Mouse (Mus musculus) left cerebral cortex, postnatal 25 days (tissue): ENCODE measurements around the gene Gm45234. TPM values are rescaled to one million over a fixed set of nuclear protein-coding genes. Genes with fewer than 3 reads are reported as not detected.

Experiments
- DNase-seq, 2 experiments: peaks; one replicate each; pipeline ENCODE4 v3.0.0; 2022; ENCODE audit warnings: low spot score in 2 of 2, mixed read lengths in 1 of 2
- intact Hi-C: fragments of 180-260 bp; cut with DNase I; formaldehyde crosslinking; loops from one replicate; pipeline ENCODE4 v1.15.1; 2025
- total RNA-seq, 2 experiments: library from RNA; stranded (reverse); gene quantifications; 2 replicates each; pipeline ENCODE4 v1.2.3; 2021

The Gm45234 gene
- total RNA-seq, 2 experiments from 2014 or later = not detected

DNA sequence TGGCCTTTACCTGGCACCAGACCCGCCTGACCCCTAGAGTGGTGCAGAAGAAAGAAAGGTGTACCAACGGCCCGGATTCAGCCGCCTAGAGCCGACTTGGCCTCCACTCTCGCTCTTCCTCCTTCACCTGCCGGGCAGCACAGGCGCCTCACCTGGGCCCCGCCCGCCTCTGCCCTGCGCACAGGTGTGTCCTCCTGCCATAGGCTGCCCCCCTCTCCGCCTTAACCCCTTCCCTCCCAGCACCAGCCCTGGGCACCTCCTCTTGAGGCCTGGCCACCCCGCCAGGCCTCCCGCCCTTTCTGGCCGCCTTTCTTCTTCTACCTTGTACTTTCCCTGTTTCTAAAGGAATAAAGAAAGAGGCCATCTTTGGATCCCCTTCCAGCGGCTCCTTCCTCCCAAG, 37.1 kb downstream of the Gm45234 start:
- intact Hi-C loops = no loop called here
- no peak for DNase-seq

DNA sequence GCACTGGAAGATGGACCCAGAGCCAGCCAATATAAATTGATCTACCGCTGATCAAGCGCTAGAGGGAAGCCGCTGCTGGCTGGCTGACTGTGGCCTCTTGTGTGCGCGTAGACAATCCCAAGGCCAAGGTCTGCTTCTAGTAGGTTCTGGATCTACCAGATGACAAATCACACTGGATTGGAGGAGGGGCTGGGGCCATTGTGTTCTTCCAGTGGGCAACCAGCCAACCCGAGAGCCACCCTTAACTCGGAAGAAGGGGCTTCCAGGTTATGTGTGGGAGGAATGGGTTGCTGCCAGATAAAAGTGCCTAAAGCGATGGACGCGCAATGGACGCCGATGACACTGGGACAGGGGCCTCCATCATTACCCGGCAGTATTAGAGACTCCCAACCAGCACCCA, 37.9 kb downstream of the Gm45234 start:
- intact Hi-C loops = no loop called here
- DNase-seq = no peak

DNA sequence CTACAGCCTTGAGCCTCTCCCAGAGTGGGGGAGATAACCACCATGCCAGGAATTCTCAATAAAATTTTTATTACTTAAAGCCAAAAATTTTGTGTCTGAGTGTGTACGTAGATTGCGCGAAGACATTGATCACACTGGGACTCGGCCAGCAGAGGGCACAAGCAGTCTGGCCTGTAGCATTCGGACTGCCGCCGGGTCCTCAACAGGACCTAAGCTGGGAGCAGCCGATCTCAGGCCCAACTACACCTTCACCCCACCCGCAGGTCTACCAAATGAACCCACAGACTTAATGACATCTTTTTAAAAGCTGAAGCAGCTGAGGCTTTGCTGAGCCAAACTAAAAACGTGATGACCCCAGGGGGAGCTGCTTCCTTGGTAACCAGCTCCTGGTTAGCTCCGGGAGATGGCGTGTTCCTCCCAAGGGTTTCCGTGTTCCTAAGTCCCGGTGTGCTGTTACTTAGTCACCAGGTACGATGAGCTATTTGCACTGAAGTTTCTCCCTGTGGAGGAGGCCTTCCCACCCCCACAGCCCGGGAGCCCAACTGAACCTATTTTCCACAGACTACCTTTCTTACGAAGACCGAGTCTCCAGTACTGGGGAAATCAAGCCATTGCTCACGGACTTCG, 38.8 kb downstream of the Gm45234 start:
- DNase-seq = no peak
- intact Hi-C loops = no loop called here

DNA sequence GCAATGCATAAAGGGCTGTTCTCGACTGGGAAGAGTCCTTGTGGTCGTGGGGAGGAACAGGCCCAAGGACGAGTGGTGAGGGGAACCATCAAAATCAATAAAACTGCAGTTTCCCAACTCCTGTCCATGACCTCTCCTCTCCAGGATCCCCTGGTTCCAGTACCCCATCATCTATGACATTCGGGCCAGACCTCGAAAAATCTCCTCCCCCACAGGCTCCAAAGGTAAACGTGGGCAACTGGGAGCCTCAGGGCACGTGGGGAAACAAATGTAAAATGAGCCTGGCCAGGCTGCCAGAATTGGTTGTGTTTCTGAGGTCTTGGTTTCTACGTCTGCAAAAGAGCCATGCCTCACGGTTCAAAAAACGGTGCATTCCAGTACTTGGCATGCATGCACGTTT, 42.9 kb downstream of the Gm45234 start:
- DNase-seq = no peak
- intact Hi-C loops = loop anchor here (2.0 to 5.0 kb wide), 4 partner anchors 28 to 294 kb away; partner anchors contain the start of genes Atn1, Gm45234, Grcc10 and Lpcat3

DNA sequence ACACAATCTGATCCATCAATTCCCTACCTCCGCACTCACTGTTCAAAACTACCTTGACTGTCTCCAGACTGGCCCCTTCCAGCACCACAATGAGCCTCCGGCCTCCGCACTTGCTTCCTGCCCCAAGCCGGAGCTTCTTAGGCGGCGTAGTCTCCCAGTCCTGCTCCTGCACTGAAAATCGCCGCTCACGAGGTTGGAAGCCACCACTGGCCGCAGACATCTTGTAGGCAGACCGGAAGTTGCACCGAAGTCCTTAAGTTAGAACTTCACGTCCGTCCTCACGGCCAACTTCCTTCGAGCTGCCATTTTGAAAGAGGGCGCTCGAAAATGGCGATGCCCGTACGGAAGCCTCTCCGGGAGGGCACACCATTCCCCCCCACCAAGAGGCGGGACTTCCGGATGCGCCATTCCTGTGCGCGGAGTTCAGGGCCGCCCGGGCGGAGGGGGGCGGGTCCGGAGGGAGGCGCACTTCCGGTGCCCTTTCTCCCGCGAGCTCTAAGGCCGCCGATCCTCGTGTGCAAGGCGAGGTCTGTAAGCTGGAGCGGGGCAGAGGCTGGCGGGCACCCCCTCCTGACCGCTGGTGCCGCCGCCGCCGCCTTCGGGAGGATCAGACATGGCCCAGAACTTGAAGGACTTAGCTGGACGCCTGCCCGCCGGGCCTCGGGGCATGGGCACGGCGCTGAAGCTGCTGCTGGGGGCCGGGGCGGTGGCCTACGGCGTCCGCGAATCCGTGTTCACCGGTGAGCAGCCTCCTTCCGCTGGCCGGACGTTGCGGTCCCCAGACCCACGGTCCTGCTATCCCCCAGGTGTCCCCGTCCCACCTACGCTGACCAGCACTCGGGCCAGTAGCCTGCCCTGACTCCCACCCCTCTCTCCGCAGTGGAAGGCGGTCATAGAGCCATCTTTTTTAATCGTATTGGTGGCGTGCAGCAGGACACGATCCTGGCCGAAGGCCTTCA, 43.7 kb downstream of the Gm45234 start, which contains the start of the genes Emg1 and Phb2:
Gene Emg1 (minus strand): TSS at position 355 of the 959 bp plus-strand sequence.
Gene Phb2 (plus strand): TSS at position 513 of the 959 bp plus-strand sequence.
- peak; percentile 98 to 99 for DNase-seq
- intact Hi-C loops = loop anchor here (2.0 to 5.0 kb wide), 4 partner anchors 29 to 295 kb away; partner anchors contain the start of genes Atn1, Gm45234, Grcc10 and Lpcat3

DNA sequence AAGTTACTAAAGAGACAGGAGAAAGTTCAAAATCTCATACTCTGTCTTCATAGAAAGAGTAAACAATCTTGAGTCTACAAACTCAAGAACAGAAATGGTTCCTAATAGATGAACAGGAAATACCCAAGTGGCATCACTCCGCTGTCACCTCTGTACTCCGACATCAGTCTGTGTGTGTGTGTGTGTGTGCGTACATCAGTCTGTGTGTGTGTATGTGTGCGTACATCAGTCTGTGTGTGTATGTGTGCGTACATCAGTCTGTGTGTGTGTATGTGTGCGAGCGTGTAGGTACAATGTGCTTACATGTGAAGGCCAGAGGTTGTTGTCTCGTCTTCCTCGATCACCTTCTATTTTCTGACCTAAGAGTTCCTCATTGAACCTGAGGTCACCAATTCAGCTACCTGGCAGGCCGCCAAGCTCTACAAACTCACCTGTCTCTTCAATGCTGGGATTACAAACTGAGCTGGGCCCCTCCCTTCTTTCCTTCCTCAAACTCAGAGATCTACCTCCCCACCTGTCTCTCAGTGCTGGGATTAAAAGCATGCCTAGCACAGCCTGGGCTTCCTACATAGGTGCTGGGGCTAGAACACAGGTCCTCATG, 47.4 kb downstream of the Gm45234 start:
- intact Hi-C loops = no loop called here
- DNase-seq = no peak

DNA sequence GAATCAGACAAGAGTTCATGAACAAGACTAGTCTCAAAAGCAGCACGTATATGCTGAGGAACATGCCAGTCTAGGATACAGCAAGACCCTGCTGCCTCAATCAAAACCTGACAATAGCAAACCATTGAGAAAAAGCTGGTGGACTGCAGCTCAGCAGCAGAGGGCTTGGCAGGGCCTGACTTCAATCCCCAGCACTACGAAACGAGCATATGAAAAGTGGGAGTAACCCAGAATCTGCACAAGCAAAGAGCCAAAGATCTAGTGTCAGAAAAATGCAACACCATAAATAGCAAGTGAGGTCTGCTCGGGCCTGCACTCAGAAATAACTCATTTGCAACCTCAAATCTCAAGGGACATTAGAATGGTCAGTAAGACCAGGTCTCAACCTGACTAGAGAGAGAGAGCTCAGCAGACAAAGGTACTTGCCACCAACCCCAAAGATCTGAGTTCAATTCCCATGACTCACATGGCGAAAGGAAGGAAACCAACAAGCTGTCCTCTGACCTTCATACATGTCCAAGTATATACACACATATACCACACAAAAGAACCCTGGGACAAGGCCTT, 49.7 kb downstream of the Gm45234 start:
- intact Hi-C loops = no loop called here
- DNase-seq = no peak

DNA sequence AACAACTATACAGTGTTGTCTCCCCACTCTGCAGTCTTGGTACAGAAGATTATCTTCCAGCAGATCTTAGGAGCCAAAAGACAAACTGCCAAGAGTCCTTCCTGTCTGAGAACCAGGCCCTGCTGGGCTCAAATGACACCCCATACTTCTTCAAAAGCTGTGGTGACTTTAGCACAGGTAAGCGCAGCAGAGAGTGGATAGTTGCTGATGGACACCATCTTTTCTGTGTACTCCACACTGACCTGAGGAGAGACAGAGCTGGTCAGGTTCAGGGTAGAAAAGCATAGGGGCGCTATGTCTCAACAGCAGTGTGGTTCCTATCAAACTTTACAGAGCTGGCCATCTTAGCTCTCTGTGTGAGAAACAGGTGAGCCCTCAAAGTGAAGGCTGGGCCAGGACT, 51.4 kb downstream of the Gm45234 start:
- intact Hi-C loops = loop anchor here (5.0 kb wide), 1 partner anchor 42 kb away; the partner anchor contains the start of gene Lpcat3
- DNase-seq = no peak

DNA sequence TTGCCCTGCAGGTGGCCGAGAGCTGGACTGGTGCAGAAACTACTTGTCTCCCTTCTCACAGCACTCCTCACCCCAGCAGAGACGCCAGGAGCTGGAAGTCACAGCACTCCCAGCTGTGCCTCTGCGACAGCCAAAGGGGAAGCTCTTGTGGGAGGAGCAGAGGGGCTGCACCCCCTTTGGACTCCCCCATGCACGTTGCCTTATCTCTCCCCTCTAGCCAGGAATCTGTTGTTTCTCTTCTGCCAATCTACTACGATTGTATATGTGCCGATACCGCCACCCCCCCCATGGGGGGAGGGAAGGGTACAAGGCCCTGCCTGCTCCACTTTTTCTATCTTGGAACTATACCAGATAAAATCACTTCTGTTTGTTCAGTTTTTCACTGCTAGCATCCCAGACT, 52.0 kb downstream of the Gm45234 start:
- intact Hi-C loops = loop anchor here (5.0 kb wide), 1 partner anchor 41 kb away; the partner anchor contains the start of gene Lpcat3
- DNase-seq = no peak

DNA sequence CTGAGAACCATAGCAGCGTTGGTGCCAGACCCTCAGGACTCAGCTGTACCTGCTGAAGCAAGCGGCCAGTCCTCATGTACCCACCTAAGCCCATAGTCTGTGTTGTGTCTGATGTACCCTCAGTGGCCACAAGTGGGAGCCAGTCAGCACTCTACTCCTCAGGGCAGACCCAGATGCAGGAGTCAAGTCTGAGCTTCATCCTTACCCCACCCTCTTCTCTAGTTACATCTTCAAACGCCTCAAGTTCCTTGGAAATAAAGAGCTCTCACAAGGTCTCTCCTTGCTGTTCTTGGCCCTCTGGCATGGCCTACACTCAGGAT, 53.1 kb downstream of the Gm45234 start:
- DNase-seq = peak; percentile 66 to 75
- intact Hi-C loops = loop anchor here (5.0 kb wide), 1 partner anchor 40 kb away; the partner anchor contains the start of gene Lpcat3

DNA sequence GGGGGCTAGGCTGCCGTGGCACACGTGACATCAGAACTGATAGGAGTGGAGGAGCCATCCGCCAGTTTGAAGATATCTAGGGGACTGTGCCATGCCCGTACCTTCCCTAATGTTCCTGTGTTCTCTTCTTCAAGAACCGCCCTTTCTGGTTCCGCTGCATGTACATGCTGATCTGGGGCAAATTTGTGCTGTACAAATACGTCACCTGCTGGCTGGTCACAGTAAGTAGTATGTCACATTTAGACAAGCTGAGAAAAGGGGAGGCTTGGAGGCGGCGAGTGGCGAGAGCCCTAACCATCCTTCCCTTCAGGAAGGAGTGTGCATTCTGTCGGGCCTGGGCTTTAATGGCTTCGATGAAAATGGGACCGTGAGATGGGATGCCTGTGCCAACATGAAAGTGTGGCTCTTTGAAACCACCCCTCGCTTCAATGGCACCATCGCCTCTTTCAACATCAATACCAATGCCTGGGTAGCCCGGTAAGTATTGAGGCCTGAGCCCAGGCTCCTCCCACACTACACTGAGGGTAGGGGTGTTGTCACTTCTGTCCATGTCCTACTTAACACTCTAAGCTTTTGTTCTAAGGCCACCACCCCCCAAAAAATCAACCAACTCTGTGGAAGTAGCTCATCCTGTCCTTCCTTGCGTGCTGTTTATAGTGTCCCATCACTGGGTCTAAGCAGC, 53.6 kb downstream of the Gm45234 start:
- DNase-seq = no peak
- intact Hi-C loops = loop anchor here (5.0 kb wide), 1 partner anchor 40 kb away; the partner anchor contains the start of gene Lpcat3

DNA sequence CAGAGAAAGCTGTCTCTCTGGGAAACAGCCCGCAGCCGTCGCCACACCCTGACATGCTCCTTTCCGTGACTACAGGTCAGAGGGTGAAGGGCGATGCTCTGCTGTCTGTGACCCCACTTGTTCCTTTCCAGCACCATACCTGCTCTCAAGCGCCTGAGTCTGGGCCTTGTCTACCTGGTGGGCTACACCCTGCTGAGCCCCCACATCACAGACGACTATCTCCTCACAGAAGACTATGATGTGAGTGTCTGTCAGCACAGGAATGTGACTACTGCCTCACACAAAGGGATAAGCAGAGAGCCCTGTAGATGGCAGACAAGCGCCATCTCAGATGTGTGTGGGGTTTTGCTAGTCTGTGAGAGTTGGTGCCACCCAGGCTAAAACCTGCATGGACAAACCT, 54.5 kb downstream of the Gm45234 start:
- intact Hi-C loops = loop anchor here (5.0 kb wide), 1 partner anchor 39 kb away; the partner anchor contains the start of gene Lpcat3
- DNase-seq = no peak

DNA sequence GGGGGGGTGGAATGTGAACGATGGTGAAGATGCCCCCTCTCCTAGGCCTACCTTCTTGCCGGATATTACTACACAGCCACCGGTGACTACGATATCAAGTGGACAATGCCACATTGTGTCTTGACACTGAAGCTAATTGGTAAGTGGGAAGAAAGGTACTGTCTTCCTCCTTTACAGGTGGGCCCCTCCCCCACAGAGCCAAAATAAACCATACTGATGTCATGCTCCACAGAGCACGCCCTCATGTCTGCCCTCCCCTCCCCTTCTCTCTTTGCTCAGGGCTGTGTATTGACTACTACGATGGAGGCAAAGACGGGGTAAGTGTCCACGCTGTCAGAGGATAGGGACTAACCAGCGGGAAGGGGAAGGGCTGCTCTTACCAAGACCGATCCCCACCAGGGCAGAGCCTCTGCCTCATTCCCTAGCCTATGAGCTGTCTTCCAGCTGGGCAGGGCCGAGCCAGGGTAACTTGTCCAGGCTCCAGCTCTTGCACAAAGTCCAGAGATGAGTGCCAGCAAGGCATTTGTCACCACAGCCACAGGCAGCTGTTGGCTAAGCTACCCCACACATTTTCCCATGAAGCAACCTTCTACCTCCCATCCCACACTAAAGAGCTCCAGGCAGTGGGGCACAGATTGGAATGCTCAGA, 55.7 kb downstream of the Gm45234 start:
- intact Hi-C loops = loop anchor here (5.0 kb wide), 1 partner anchor 38 kb away; the partner anchor contains the start of gene Lpcat3
- DNase-seq = peak in 1 of 2 experiments; percentile 79

DNA sequence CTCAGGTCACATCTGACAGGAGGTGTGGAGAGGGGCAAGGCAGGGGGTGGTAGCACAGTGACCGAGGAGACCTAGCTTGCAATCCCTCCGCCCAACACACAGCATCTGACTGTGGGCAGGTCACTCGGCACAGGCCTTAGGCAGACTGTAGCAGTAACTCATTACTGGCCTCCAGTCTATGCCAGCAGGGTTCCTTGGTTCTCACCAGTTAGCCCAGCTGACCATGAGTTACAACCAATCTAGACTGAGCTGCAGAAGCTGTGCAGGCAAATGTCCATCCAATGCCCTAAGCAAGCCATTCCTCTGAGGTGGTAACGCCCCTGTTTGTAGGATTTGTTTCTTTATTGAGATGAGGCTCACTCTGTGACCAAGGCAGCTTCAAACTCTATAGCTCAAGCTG, 56.5 kb downstream of the Gm45234 start:
- no peak for DNase-seq

DNA sequence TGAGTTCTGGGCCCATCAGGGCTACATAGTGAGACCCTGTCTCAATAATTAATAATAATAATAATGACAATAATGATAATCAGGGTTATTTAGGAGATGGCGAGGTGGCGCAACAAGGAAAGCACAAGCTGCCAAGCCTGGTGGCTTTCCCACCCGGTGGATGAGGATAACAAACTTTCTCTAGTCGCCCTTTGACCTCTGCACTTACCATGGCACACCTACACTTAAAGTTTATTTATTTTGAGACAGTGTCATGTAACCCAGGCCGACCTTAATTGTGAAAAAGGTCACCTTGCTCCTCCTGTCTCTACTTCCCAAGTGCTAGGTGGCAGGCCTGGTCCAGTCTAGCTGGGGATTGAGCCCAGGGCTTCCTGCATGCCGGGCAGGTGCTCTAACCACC, 57.1 kb downstream of the Gm45234 start:
- intact Hi-C loops = no loop called here
- DNase-seq = no peak

More for the DNA sequence above, 56.5 kb downstream of the Gm45234 start:
- intact Hi-C loops = no loop called here

DNA sequence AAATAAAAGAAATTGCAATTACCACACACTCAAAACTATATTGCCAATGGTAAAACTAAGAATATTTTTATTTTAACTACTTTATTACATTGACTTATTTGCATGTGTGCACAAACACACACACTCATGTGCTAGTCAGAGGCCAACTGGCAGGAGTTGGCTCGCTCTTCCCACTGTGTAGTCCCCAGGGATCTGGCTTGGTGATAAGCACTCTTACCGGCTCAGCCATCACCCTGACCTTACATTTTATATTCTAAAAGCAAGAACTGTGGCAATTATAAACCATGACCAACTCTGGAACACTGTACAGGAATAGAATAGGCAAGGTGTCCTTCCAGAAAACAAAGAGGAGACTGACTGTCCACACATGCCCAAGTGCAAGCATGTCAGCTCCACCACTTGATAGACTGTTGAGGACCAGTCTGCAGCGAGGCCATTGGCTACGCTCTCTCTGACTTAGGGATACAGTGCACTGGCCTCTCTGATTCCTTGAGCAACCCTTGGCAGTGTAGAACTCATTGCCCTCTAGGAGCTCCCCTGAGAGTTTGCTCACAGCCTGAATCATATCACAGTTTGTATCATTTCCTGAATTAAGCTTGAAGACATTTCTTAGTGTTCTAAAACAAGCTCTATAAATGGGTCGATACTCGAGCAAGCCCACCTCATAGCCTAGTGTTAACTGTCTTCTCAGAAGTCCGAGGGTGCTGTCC, 59.2 kb downstream of the Gm45234 start:
- DNase-seq = no peak
- intact Hi-C loops = no loop called here

DNA sequence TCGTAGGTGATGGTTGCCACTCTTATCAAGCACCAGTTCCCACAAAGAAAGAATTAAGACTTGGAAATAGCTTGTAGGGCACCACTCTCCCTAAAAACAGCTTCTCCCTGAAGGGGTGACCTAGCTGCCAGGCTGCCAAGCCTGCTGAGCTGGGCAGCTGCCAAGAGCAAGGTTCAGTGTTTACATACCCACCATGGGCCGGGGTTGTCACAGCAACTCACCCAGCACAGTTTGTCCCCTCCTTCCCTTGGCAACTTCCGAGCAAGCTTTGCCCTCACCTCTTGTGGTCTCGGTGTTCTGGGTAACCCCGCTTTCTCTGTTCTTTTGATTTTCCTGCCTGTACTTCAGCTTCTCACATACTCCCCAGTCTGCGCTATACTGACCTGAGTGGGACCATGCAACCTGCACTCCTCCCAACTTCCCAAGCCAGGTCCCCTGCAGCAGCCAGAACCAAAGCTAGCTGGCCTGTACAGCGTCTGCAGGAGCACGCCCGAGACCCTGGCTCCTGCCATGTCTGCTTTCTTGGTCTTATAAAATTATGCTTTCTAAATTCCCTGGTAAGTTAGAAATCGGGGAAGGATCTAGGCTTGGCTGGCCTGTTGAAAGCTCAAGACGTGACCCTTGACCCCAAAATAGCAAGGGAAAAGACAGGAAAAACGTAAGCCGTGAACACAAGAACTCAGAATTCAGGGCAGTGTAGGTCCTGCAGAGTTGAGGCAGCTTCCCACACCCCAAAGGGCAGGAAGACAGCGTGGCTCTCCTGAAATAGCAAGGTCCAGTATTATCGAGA, 61.5 kb downstream of the Gm45234 start:
- intact Hi-C loops = no loop called here
- peak; percentile 53 to 57 for DNase-seq
